Mouse (Mus musculus) kidney, embryonic 15.5 days (tissue): ENCODE measurements around the gene Mpg. TPM values are rescaled to one million over a fixed set of nuclear protein-coding genes. Genes with fewer than 3 reads are reported as not detected.

Experiments used
- ATAC-seq: fragments of 200-750 bp; cut with Nextera tagmentation; replicated peaks from 2 replicates; pipeline ENCODE4 v1.8.0; 2017; ENCODE audit warnings: moderate TSS enrichment; ENCODE audit not compliant: low FRiP score
- H3K27ac ChIP-seq: fragments of 300-500 bp; sonication (generic); 2 replicates; pipeline ENCODE4 v1.5.1; 2015; ENCODE audit warnings: mild to moderate bottlenecking, inconsistent platforms
- H3K27me3 ChIP-seq: fragments of 300-500 bp; sonication (generic); 2 replicates; pipeline ENCODE4 v1.6.1; 2015; ENCODE audit warnings: inconsistent platforms
- H3K36me3 ChIP-seq: fragments of 300-500 bp; sonication (generic); 2 replicates; pipeline ENCODE4 v1.6.1; 2015; ENCODE audit warnings: inconsistent platforms
- H3K4me1 ChIP-seq: fragments of 300-500 bp; sonication (generic); 2 replicates; pipeline ENCODE4 v1.6.1; 2015; ENCODE audit warnings: inconsistent platforms
- H3K4me2 ChIP-seq: fragments of 300-500 bp; sonication (generic); 2 replicates; pipeline ENCODE4 v1.6.1; 2015; ENCODE audit warnings: moderate library complexity, mild to moderate bottlenecking, inconsistent platforms
- H3K4me3 ChIP-seq: fragments of 300-500 bp; sonication (generic); replicated peaks from 2 replicates; pipeline ENCODE4 v1.5.1; 2015; ENCODE audit warnings: mild to moderate bottlenecking, inconsistent platforms
- H3K9ac ChIP-seq: fragments of 300-500 bp; sonication (generic); 2 replicates; pipeline ENCODE4 v1.6.1; 2015; ENCODE audit warnings: mild to moderate bottlenecking, inconsistent platforms
- H3K9me3 ChIP-seq: fragments of 300-500 bp; sonication (generic); replicated peaks from 2 replicates; pipeline ENCODE4 v1.6.1; 2016; ENCODE audit warnings: inconsistent platforms
- WGBS: fragments of 180-500 bp; shearing (Covaris S2); methylation state at CpG from one replicate; pipeline ENCODE4 v1.1.7; 2015; ENCODE audit warnings: mixed read lengths; 5-methylcytosine and 5-hydroxymethylcytosine counted together
- polyA plus RNA-seq: library from polyadenylated mRNA; unstranded; fragments of >200 nt; fragmentation: Nextera tagmentation; extraction: Ambion mirVana; gene quantifications from 2 replicates; pipeline ENCODE4 v1.2.1, GENCODE M21; 2015

The Mpg gene
- polyA plus RNA-seq, 1 experiment from 2014 or later, result 36.1 TPM

DNA sequence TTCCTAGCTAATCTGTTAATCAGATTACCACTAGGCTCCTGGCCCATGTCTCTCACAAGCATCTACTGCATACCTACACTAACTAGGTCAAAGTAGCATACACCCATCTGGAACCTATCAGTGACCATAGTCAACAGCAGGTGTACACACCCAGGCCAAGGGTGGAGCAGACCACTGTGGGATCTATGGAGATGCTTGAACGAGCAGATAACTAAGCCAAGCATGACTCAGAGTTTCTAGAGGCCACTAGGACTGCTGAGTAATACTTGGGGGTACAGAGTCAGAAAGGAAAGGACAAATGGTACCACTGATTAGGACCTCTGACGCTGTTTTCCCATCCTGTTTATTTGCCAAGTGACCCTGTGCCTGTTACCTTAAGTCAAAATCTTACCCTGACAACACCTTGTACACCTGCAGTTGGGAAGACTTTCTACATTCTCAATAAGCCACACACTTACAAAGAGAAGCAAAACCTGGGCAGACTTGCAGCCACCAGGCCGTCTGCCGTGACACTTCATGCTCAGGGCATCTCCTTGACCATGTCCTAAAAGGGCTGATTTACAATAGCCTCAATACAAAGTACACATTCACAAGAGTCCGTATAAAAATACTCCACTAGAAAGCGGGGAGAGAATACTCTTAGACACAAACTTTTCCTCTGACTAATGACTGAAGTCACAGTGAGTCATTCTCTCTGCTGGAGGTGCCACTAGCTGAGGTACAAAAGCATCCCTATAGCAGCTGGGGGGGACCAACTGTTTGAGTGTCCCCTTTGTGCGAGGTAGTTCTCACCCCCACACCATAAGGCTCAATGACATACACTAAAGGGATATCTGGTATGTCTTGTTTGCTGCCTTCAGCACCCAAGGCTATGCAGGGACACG is 24.8 kb downstream of the Mpg start:
- Histone ChIP-seq H3K4me3 (no peak overlapping the region), H3K4me2 (no peak overlapping the region), H3K4me1 (no peaks in the 10 kb centered on the region), H3K9ac (no peak overlapping the region), H3K27me3 (no peaks in the 10 kb centered on the region), H3K36me3 (peaks cover 87% of the 10 kb centered on the region), H3K9me3 (no peaks in the 10 kb centered on the region), H3K27ac (no peak overlapping the region)
- 89% methylated on average over 8 of the region's 8 CpGs for WGBS
- peak; percentile 90 for ATAC-seq

DNA sequence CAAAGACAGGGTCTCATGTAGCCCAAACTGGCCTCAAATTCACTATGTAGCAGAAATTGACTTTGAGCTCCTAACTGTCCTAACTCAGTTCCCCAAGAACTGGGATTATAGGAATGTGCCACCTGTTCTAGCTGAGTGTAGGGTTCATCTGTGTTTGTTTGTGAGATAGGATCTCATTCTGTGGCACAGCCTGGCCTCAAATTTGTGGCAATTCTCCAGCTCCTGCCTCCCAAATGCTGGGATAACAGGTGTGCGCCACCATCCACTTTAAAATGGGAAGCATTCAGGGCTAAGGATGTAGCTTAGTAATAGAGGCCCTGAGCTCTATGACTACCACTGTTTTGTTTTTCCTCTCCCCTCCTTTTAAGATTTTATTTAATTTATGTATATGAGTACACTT is 26.8 kb downstream of the Mpg start:
- no peaks in the 10 kb centered on the region for H3K9me3 ChIP-seq
- H3K27me3 ChIP-seq, result no peaks in the 10 kb centered on the region
- no peak for ATAC-seq
- no peak overlapping the region for H3K4me3 ChIP-seq
- no peaks in the 10 kb centered on the region for H3K4me1 ChIP-seq
- no peak overlapping the region for H3K4me2 ChIP-seq
- H3K36me3 ChIP-seq, result peaks cover 68% of the 10 kb centered on the region
- no peak overlapping the region for H3K9ac ChIP-seq
- WGBS, result 96% methylated on average over 1 of the region's 1 CpGs
- H3K27ac ChIP-seq, result no peak overlapping the region

DNA sequence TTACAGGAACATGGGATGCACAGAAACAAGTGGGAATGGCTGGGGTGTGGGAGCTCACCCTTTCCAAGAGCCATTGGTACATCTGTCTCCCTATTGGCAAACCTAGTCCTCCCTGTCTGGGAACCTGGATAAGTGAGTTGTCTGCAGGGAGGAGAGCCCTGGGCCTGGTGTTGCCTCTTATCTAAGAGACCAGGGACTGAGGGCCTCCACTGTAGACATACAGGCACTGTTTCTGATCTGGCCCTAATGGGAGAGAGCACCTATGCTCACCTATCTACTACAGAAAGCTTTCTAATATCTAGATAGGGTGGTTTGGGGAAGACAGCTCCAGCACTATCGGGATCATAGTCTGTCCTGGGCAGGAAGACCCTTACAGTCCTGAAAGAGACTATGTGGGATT is 29.8 kb downstream of the Mpg start:
- Histone ChIP-seq H3K27me3 (no peaks in the 10 kb centered on the region), H3K4me2 (no peak overlapping the region), H3K36me3 (peaks cover 60% of the 10 kb centered on the region), H3K9me3 (no peaks in the 10 kb centered on the region), H3K4me3 (no peak overlapping the region), H3K9ac (no peak overlapping the region), H3K27ac (no peak overlapping the region), H3K4me1 (no peaks in the 10 kb centered on the region)
- WGBS, result 91% methylated on average over 1 of the region's 1 CpGs
- peak; percentile 83; the same call in 1 of the 2 replicates for ATAC-seq

DNA sequence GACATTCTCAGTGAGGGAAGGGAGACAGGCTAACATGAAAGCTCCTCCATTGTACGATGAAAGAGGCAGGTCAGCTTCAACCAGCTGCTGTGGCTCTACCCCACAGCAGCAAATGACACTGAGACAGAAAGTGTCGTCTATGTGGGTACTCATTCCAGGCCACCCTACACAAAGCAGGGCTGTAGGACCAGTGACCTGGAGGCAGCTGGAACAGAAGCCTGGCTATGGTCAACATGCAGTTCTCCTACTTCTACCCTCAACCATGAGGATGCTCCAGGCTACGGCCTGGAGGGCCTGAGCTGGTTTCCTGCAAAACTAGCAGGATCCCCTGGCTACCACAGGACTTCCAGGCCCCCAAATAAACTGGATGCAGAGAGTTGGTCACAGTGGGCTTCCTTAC is 30.3 kb downstream of the Mpg start:
- WGBS, result 91% methylated on average over 3 of the region's 3 CpGs
- Histone ChIP-seq H3K4me3 (no peak overlapping the region), H3K9ac (no peak overlapping the region), H3K4me2 (no peak overlapping the region), H3K36me3 (peaks cover 57% of the 10 kb centered on the region), H3K27ac (no peak overlapping the region), H3K27me3 (no peaks in the 10 kb centered on the region), H3K4me1 (no peaks in the 10 kb centered on the region), H3K9me3 (no peaks in the 10 kb centered on the region)
- no peak for ATAC-seq

DNA sequence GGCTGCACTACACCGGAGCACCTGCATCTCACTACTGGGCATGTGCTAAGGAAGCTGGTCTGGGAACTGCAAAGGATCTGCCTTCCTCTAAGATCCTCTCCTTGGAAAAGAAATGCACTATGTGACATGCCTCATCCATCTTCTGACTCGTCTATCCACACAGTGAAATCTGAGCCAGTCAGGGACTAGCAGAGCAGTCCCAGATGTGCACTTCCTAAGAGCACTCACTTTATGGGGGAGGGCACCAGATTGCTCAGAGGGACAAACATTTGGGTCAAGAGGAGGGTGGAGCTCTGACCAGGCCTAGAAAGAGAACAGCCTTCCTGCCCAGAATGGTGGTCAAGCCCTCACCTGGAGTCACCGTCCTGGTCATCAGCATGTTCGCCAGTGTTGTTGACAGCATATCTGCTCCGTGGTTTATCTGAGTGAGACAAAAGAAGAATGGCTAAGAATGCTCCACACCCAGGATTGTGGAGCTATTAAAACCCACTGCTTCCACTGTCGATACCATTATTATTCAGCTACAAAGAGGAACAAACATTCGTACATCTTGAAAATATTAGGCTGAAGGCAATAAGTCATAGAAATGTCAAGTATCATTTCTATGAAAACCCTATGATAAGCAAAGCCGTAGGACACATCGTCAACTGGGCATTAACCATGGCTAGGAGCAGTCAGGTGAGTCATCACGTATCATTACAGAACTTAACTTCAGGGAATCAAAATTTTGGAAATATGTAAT is 36.5 kb downstream of the Mpg start:
- peak; percentile 57 for ATAC-seq
- 63% methylated on average over 10 of the region's 10 CpGs for WGBS

DNA sequence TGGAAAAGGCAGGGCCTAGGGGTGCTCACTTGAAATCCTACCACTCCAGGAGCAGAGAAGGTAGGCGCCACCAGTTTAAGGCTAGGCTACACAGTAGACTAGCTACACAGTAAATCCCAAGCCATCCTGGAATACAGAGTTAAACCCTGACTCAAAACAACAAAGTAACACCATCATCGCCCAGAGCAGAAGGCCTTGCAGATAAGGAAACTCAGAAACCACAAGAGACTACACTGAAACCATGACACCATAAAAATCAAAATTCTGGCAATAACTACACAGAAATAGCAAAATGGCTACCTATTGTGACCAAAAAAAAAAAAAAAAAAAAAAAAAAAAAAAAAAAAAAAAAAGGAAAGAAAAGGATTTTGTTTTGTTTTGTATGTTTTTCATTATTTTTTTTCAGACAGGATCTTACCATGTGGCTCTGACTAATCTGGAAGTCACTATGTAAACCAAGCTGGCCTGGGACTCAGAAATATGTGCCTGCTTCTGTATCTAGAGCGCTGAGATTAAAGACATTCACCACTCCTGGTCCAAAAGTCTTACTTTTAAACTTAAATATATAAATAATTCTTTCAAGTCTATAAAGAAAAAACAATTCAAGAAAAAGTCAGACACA is 38.9 kb downstream of the Mpg start:
- H3K4me2 ChIP-seq, result no peak overlapping the region
- 0 out of 2 replicates have a peak, but pooled peaks cover 2% of the 10 kb centered on the region for H3K27me3 ChIP-seq
- peaks cover 21% of the 10 kb centered on the region for H3K36me3 ChIP-seq
- H3K9ac ChIP-seq, result no peak overlapping the region
- H3K27ac ChIP-seq, result no peak overlapping the region
- peaks cover 12% of the 10 kb centered on the region for H3K4me1 ChIP-seq
- ATAC-seq, result no peak
- no peaks in the 10 kb centered on the region for H3K9me3 ChIP-seq
- no peak overlapping the region for H3K4me3 ChIP-seq
- WGBS, result 89% methylated on average over 3 of the region's 3 CpGs

More for the DNA sequence above, 36.5 kb downstream of the Mpg start:
- Histone ChIP-seq H3K9me3 (no peaks in the 10 kb centered on the region), H3K4me1 (peaks cover 8% of the 10 kb centered on the region), H3K4me3 (no peak overlapping the region), H3K9ac (no peak overlapping the region), H3K4me2 (no peak overlapping the region), H3K27ac (0 out of 2 replicates have a peak overlapping the region, but pooled peaks have one; percentile 34), H3K36me3 (peaks cover 28% of the 10 kb centered on the region), H3K27me3 (no peaks in the 10 kb centered on the region)

DNA sequence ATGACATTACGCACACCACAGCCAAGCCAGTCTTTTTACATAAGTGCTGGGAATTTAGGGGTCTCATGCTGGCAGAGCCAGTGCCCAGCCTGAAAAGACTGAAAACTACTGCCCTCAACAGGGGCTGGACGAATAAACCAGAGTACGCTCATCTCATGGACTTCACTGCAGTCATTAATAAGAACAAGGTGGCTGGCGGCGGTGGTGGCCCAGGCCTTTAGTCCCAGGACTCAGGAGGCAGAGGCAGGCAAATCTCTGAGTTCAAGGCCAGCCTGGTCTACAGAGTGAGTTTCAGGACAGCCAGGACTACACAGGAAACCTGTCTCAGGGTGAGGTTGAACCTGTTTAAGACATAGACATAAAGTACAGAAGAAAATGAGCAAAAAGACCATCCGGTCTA is 39.9 kb downstream of the Mpg start:
- no peak overlapping the region for H3K9ac ChIP-seq
- no peak overlapping the region for H3K4me3 ChIP-seq
- no peak overlapping the region for H3K4me2 ChIP-seq
- 91% methylated on average over 6 of the region's 6 CpGs for WGBS
- peaks cover 12% of the 10 kb centered on the region for H3K4me1 ChIP-seq
- 0 out of 2 replicates have a peak overlapping the region, but pooled peaks have one; percentile 7 for H3K27ac ChIP-seq
- H3K36me3 ChIP-seq, result peaks cover 12% of the 10 kb centered on the region
- no peak for ATAC-seq
- H3K27me3 ChIP-seq, result peaks cover 7% of the 10 kb centered on the region; the same call in 1 of the 2 replicates
- no peaks in the 10 kb centered on the region for H3K9me3 ChIP-seq

DNA sequence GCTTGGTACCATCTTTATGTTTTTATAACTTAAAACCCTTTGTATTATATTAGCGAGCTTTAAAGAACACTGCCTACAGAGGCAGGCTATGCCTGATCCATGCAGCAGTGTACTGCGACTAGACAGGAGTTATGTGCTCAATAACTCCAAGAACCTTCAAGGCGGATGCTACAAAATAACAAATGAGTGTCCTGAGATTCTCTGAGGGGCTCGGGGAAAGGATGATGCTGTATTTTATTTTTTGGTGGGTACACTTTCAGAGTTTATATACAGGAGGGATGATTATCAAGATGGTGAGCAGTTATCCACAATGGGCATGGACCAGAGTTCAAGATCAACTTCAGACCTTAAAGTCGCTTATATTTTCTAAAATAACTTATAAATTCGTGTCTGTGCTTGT is 40.5 kb downstream of the Mpg start:
- Histone ChIP-seq H3K4me1 (peaks cover 12% of the 10 kb centered on the region), H3K27ac (peak overlapping the region; percentile 93), H3K9me3 (no peaks in the 10 kb centered on the region), H3K36me3 (peaks cover 9% of the 10 kb centered on the region), H3K4me3 (peak overlapping the region; percentile 78), H3K9ac (peak overlapping the region; percentile 88), H3K4me2 (peak overlapping the region; percentile 63), H3K27me3 (peaks cover 7% of the 10 kb centered on the region; the same call in 1 of the 2 replicates)
- ATAC-seq, result no peak
- 24% methylated on average over 6 of the region's 6 CpGs for WGBS

DNA sequence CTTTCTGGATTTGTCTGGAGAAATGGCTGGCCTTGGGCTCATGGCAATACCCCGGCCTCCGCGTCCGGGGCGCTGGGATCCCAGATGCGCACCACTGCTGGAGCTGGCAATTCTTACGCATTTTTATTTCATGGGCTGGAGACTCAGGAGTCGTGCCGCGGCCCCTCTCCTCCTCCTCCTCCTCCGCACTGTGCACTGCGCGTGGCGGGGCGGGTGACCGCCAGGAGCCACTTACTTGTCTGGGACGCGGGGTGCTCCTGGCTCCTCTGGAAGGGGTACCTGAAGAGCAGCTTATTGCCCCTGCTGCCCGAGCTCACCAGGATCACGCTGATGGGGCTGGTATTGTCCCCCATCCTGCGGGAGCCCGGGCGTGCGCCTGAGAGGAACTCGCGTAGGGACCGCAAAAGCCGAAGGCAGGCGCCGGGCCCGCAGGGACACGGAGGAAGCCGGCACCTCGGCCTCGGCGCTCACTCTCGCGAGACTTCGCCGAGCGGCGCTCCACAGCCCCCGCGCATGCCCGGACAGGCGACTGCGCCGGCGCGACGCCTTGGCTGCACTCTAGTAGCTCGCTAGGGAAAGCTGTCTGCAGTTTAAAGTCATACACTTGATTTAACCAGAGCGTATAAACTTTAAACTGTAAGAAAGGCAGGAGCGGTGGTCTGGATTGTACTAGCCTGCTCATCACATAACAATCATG is 41.0 kb downstream of the Mpg start, which contains the start of gene Nprl3:
Gene Nprl3, minus strand, starts transcription at position 520 of the 697 bp plus-strand sequence.
- ATAC-seq, result peak; percentile 99
- H3K4me3 ChIP-seq, result peak within 1 kb of the TSS; percentile 78
- peaks cover 12% of the 10 kb centered on the region for H3K4me1 ChIP-seq
- peak within 1 kb of the TSS; percentile 63 for H3K4me2 ChIP-seq
- H3K27ac ChIP-seq, result peak within 1 kb of the TSS; percentile 93
- peaks cover 3% of the 10 kb centered on the region for H3K36me3 ChIP-seq
- peak within 1 kb of the TSS; percentile 88 for H3K9ac ChIP-seq
- H3K27me3 ChIP-seq, result peaks cover 9% of the 10 kb centered on the region; the same call in 1 of the 2 replicates
- WGBS, result under 1% methylated on average over 54 of the region's 54 CpGs
- no peaks in the 10 kb centered on the region for H3K9me3 ChIP-seq

DNA sequence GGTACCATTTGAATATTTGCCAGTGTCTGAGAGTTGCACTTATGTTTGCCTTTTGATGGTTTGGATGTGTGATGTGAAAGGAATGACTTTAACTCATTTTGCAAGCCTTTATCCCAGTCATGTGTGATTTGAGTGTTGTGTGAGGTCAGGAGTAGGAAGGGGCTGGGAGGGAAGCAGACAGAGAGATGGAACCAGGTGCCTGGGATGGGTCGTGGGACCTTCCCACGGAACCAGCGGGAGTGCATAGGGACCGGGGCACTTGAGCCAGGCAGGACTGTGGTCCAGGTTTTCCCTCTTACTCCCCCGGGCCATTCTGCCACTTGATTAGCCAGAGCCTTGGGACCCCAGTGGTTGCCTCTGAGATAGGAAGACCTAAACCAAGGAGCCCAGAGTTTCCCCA is 41.7 kb downstream of the Mpg start:
- Histone ChIP-seq H3K9me3 (no peaks in the 10 kb centered on the region), H3K27me3 (peaks cover 9% of the 10 kb centered on the region; the same call in 1 of the 2 replicates), H3K4me2 (peak overlapping the region; percentile 63), H3K4me3 (peak overlapping the region; percentile 78), H3K4me1 (peaks cover 12% of the 10 kb centered on the region), H3K36me3 (no peaks in the 10 kb centered on the region), H3K9ac (peak overlapping the region; percentile 88), H3K27ac (peak overlapping the region; percentile 93)
- 25% methylated on average over 5 of the region's 5 CpGs for WGBS
- peak; percentile 33; the same call in 1 of the 2 replicates for ATAC-seq

DNA sequence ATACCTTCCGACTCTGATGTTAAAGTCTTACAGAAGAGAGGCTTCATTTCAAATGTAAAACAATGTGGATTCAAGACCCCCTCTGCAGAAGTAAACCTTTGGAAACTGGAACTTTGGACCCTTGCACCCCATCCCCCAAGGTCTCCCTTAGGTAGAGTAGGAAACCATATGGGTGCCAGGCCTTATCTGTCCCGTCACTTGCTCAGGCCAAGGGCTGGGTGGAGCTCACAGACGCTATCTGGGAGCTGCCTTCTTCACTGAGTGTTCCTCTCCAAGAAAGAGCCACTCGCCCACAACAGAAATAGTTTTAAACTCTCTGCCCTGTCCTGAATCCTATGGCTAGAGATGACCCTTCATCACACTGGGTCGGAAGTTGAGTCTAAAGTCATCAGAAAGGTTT is 42.6 kb downstream of the Mpg start:
- Histone ChIP-seq H3K9ac (no peak overlapping the region), H3K4me3 (no peak overlapping the region), H3K9me3 (no peaks in the 10 kb centered on the region), H3K36me3 (no peaks in the 10 kb centered on the region), H3K27ac (no peak overlapping the region), H3K4me2 (no peak overlapping the region), H3K4me1 (peaks cover 12% of the 10 kb centered on the region), H3K27me3 (peaks cover 9% of the 10 kb centered on the region; the same call in 1 of the 2 replicates)
- 89% methylated on average over 5 of the region's 5 CpGs for WGBS
- ATAC-seq, result no peak
